Mouse (Mus musculus): ENCODE measurements at regions not wholly inside any gene's neighbourhood (a gene's known extent, or its start where the extent isn't known, plus 50 kb on each side); places are given as distances from the start of the nearest gene placed in this dataset.
"Not testable (repeated sequence)": the region's sequence is repeated elsewhere in the genome, so short reads cannot be mapped to it uniquely, and the experiment has no call there.

DNA sequence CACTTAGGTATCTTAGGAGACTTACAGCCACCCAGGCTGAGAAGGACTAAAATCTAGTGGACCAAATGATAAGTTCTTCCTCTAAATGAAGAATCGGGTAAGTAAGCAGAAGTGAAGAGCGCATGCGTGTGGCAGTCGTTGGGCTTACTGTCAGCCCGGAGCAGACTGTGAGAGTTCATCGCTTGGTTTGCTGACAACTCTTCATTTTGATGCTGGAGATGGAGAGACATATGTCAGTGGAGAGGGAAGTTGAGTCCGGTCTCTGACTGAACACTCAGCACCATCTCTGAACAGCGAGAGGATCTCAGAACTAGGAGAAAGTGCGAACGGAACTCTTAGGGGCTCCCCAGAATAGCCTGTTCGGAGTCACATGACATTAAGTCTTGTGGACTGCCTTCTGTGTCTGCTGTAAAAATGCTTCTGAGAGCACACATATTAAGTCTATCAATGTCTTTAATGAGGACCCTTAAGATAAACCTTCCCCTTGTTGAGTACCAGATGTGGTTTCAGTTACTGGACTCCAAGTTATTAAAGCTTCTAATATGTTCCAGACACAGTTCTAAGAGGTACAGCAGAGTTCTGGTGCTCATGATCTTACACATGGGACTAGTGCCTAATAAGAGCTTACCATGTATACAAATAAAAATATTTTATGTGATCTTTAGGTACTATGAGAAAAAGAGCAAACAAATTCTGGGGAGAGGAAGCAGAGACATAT lies 108.7 kb upstream of the Teddm2 start:
- ChIA-PET CTCF (no interaction called here), POLR2A (no interaction called here)

DNA sequence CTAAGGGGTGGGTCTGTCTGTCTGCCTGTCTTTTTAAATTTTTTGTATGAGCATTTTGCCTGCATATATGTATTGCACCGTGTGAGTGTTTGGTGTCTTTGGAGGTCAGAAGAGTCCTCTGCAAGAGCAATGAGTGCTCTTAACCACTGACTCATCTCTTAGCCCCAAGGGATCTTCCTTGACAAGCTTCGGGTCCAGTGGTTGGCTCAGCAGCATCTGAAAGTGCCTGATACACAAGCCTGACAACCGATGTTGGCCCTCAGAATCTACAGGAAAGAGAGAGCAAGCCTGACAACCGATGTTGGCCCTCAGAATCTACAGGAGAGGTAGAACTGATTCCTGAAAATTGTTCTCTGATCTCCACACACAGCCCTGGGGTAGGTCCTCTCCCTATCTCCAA lies 110.7 kb upstream of the Teddm2 start:
- ChIA-PET CTCF (no interaction called here), POLR2A (no interaction called here)

DNA sequence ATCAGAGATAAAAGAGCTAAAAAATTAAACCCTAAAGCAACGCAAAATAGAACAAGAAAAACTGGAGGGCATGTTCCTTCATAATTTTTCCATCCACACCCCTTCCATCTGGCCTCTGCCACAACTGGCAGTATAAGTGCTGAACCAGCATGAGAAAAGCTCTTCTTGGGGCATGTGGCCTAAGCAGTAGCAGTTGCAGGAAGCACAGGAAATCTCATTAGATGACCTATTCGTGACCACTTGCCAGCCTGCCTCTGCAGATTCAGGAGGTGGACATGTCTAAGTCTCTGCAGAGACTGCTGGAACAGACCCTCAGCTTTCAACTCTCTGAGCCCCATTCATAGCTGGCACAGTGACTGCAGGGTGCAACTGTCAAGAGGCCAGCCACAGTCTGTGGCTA lies 116.5 kb upstream of the Teddm2 start:
- ChIA-PET POLR2A (interaction anchor here in 3 of 4 experiments (0.6 to 2.0 kb wide), 5 partner anchors 11 to 661 kb away, joined by 3 to 7 read pairs (median 4); no protein-coding TSS in a partner anchor), CTCF (interaction anchor here in 1 of 4 experiments (0.6 kb wide), 1 partner anchor 162 kb away, joined by 3 read pairs; no protein-coding TSS in a partner anchor)

DNA sequence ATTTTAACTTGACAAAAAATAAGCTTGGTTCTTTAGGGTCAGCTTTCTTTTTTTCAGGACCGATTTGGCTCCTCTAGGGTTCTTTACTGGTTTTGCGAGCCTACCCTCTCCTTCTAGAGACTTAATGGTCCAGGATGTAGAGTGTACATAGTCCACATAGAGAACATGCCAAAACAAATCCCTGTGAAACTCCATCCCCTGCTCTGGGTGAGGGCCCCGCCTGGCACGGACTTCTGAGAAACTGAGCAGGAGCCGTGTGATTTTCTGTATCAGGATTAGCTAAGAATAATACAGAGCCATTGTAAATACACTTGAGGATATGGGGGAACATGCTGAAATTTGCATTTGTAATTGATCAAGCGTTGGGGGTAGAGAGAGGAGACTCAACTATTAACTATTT lies 118.2 kb upstream of the Teddm2 start:
- POLR2A ChIA-PET = interaction anchor here in 1 of 4 experiments (2.0 kb wide), 1 partner anchor 9 kb away, joined by 7 read pairs; no protein-coding TSS in a partner anchor
- CTCF ChIA-PET = interaction anchor here in 1 of 4 experiments (1.1 kb wide), 1 partner anchor 15 kb away, joined by 3 read pairs; no protein-coding TSS in a partner anchor

GRCm38 (mm10) chr1:154024301-154024700 lies 124.3 kb upstream of the Teddm2 start:
- CTCF ChIA-PET = no interaction called here
- POLR2A ChIA-PET = interaction anchor here in 1 of 4 experiments (0.7 kb wide), 1 partner anchor 125 kb away, joined by 3 read pairs; the partner anchor contains the start of gene Glul

GRCm38 (mm10) chr1:154027303-154027702 lies 127.3 kb upstream of the Teddm2 start:
- CTCF ChIA-PET = interaction anchor here in 2 of 4 experiments (1.5 to 1.6 kb wide), 2 partner anchors 91 to 92 kb away, joined by 5 to 7 read pairs; no protein-coding TSS in a partner anchor
- POLR2A ChIA-PET = interaction anchor here in 2 of 4 experiments (0.5 to 2.2 kb wide), 2 partner anchors 10 kb away, joined by 3 to 7 read pairs; no protein-coding TSS in a partner anchor

DNA sequence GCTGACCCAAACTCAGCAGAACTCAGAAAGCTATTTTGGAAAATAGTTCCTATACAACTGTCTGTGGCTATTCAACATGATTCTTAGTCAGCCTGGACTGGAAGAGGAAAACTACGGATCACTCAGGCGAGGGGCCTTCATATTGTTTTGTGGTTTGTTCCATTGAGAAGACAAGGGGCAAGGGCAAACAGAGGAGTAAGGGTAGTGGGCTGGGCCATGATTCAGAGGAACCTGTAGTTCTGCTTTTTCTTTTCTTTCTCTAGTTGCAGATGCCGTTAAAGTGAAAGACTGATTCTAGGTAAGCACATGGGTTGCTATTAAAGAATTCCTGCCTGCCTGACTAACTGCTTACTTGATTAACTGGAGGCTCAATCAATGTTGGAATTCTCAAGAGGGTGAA lies 129.8 kb upstream of the Teddm2 start:
- ChIA-PET CTCF (no interaction called here), POLR2A (no interaction called here)

- ChIA-PET POLR2A (interaction anchor here in 1 of 4 experiments (1.4 kb wide), 1 partner anchor 133 kb away, joined by 10 read pairs; the partner anchor contains the start of genes Glul and Teddm2), CTCF (interaction anchor here (0.6 to 1.6 kb wide), 7 partner anchors 8 to 137 kb away, joined by 3 to 11 read pairs (median 4); no protein-coding TSS in a partner anchor)
Measured at GRCm38 (mm10) chr1:154032669-154033099, 132.7 kb upstream of the Teddm2 start.

DNA sequence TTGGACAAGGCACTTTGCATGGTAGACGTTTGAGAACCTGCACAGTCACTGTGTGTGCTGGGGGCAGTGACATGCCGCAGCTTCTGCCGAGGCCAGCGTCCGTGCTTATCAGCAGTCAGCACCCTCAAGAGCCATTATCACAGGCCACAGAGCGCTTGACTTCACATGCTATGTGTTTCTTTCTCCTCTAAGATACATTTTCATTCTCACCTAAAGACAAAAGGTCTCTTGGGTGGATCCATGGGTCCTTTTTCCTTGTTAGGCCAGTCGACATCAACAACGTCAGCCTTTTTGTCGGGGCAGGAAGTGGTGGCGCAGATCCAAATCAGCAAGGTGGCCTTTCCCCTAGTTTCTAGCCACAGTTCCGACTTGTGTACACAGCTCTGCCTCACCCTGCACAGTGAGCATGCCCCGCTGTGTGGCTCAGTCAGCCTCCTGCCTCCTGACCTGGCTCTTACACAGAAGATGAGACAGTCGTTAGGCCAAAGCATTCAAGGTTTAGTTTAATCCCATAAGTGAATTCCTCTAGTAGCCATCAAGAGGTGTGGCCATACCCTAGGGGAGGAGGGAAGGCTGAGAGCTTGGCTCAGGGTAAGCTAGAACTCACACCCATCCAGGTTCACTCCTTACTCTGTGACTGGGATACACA lies 134.1 kb upstream of the Teddm2 start:
- ChIA-PET CTCF (no interaction called here), POLR2A (interaction anchor here in 1 of 4 experiments (1.1 kb wide), 1 partner anchor 47 kb away, joined by 4 read pairs; no protein-coding TSS in a partner anchor)

- ChIA-PET CTCF (interaction anchor here (0.6 to 2.0 kb wide), 5 partner anchors 39 to 505 kb away, joined by 3 to 9 read pairs (median 3); no protein-coding TSS in a partner anchor), POLR2A (interaction anchor here in 3 of 4 experiments (0.6 to 1.2 kb wide), 3 partner anchors 10 to 137 kb away, joined by 3 to 5 read pairs (median 4); partner anchors contain the start of genes Glul (in 2 of the 3) and Teddm2 (in 2 of the 3))
Measured at GRCm38 (mm10) chr1:154036729-154037270, 136.8 kb upstream of the Teddm2 start.

DNA sequence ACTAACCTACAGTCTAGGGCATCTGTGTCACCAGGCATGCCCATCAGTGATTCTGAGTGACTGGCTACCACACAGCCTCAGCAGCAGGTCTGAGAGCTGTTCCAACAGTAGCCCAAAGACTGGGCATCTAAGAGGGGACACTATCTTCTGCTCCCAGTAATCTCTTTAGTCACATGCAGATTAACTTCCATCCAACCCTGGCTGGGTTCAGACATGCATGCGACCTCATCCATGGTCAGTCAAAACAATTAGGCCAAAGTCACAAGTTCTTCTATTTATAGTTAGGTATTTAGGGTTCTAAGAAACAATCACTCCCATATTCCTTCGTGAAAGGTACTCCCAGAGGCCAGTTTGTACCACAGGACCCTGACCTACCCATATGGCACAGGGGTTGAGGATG lies 138.2 kb upstream of the Teddm2 start:
- CTCF ChIA-PET = interaction anchor here in 1 of 4 experiments (1.0 kb wide), 1 partner anchor 80 kb away, joined by 3 read pairs; no protein-coding TSS in a partner anchor
- POLR2A ChIA-PET = no interaction called here

GRCm38 (mm10) chr1:154040907-154041306 lies 140.9 kb upstream of the Teddm2 start:
- ChIA-PET POLR2A (no interaction called here), CTCF (interaction anchor here in 1 of 4 experiments (1.0 kb wide), 1 partner anchor 8 kb away, joined by 4 read pairs; no protein-coding TSS in a partner anchor)

- ChIA-PET POLR2A (no interaction called here), CTCF (no interaction called here)
Measured at GRCm38 (mm10) chr1:154042956-154043355, 142.9 kb upstream of the Teddm2 start.

GRCm38 (mm10) chr1:154044712-154045111 lies 144.7 kb upstream of the Teddm2 start:
- ChIA-PET CTCF (no interaction called here), POLR2A (interaction anchor here in 1 of 4 experiments (1.1 kb wide), 1 partner anchor 145 kb away, joined by 3 read pairs; the partner anchor contains the start of gene Teddm2)

DNA sequence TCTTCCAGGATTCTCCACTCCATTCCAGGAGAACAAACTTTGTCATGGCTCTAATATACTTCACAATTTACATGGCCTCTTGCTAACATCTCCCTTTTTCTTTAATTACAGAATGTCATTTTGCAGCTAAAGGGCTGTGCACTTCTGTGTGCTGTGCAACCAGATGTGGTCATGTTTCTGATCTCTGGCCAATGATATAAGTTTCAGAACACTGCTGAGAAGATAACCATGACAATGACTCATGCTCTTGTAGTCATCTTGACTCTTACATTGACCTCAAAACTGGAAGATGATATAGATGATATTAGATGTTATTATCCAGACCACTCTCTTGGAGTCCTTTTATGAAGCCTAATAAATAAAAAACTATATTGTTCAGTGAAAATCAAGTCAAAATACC lies 145.9 kb upstream of the Teddm2 start:
- POLR2A ChIA-PET = no interaction called here
- CTCF ChIA-PET = no interaction called here

DNA sequence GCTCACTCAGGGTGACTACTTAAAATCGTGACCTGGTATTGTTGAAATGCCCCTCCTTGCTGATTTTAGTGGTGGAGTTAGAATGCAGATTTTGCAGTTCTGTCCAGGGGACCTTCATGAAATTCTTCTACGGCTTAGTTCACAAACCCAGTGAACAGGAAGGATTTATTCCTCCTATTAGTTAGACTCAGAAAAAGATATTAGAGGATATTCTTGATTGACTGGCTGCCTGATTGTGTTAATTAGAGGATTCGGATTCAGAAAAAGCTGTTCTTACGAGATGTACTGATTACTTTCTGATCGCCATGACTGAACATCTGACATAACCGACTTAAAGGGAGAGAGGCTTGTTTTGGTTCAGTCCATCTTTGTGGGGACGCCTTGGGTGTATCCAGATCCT lies 147.3 kb upstream of the Zfp648 start:
- CTCF ChIA-PET = interaction anchor here in 1 of 4 experiments (0.6 kb wide), 1 partner anchor 16 kb away, joined by 3 read pairs; no protein-coding TSS in a partner anchor

GRCm38 (mm10) chr1:154054874-154055273 lies 146.1 kb upstream of the Zfp648 start:
- CTCF ChIA-PET = no interaction called here
- POLR2A ChIA-PET = interaction anchor here in 1 of 4 experiments (0.9 kb wide), 1 partner anchor 155 kb away, joined by 3 read pairs; the partner anchor contains the start of genes Glul and Teddm2

More for the DNA sequence above, 147.3 kb upstream of the Zfp648 start:
- POLR2A ChIA-PET = no interaction called here

GRCm38 (mm10) chr1:154061397-154061796 lies 139.6 kb upstream of the Zfp648 start:
- CTCF ChIA-PET = not testable (repeated sequence)
- POLR2A ChIA-PET = interaction anchor here in 1 of 4 experiments (1.2 kb wide), 1 partner anchor 56 kb away, joined by 3 read pairs; no protein-coding TSS in a partner anchor

DNA sequence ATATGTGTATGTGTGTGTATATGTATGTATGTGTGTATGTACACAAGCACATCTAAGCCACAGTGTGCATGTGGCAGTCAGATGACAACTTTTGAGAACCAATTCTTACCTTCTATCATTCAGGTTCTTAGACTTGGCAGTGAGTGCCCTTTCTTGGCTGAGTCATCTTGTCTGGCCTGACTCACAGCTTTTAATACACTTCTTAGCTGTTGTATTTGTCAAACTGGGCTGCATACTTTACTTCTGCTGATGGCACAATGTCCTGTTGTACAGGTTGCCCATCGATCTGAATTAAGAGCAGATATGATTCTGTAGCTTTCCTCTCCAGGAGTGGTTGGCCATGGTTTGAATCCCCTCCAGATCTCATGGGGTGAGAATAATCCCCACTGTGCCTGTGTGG lies 139.1 kb upstream of the Zfp648 start:
- ChIA-PET CTCF (no interaction called here), POLR2A (interaction anchor here in 1 of 4 experiments (1.2 kb wide), 1 partner anchor 55 kb away, joined by 3 read pairs; no protein-coding TSS in a partner anchor)
